In the genomic region with DNA sequence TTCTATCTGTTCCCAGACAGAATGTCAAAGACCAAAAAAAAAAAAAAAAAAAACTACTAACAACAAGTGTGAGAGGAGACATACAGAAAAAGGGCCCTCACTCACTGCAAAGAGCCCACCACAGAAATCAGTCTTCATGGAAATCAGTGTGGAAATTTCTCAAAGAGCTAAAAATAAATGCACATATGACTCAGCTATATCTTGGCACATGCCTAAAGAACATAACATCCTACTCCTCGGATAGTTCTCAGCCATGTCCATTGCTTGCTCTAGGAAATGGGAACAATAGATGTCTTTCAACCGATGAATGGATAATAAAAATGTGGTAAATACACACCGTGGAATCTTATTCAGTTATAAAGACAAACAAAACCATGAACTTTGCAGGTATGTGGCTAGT, we compare ENCODE assay signal across 25 mouse cellular contexts.
"Had no signal": no experiment of that assay in that cellular context is flagged by ENCODE, and none has a peak within 500 bp of the region (broad histone marks: within the 10 kb centered on the region; RNA-seq: fewer than 3 reads in every experiment).

No protein-coding gene starts in this region.

- H3K4me2 ChIP-seq: heart, embryonic 11.5 days; heart, embryonic 13.5 days; heart, embryonic 15.5 days; hindbrain, embryonic 12.5 days; hindbrain, embryonic 14.5 days; limb, embryonic 12.5 days; liver, embryonic 11.5 days; liver, embryonic 13.5 days; liver, embryonic 15.5 days had no signal

- H3K9ac ChIP-seq: heart, embryonic 13.5 days; heart, embryonic 15.5 days; hindbrain, embryonic 12.5 days; hindbrain, embryonic 14.5 days; limb, embryonic 12.5 days; liver, embryonic 13.5 days; liver, embryonic 15.5 days had no signal

- H3K36me3 ChIP-seq: heart, embryonic 13.5 days; heart, embryonic 15.5 days; hindbrain, embryonic 10.5 days; hindbrain, embryonic 12.5 days; limb, embryonic 10.5 days; limb, embryonic 12.5 days; liver, embryonic 13.5 days; liver, embryonic 15.5 days had no signal

- H3K4me1 ChIP-seq: heart, embryonic 13.5 days; heart, embryonic 15.5 days; limb, embryonic 12.5 days; liver, embryonic 13.5 days; liver, embryonic 15.5 days had no signal

- H3K27ac ChIP-seq: heart, embryonic 13.5 days; heart, embryonic 15.5 days; hindbrain, embryonic 10.5 days; hindbrain, embryonic 12.5 days; hindbrain, embryonic 14.5 days; layer of hippocampus, adult 2 months; left cerebral cortex, adult 2 months; limb, embryonic 10.5 days; limb, embryonic 12.5 days; liver, embryonic 13.5 days; liver, embryonic 15.5 days had no signal

- ATAC-seq: hindbrain, embryonic 16.5 days; inflammation-experienced regulatory T-cells, adult 6 months; intestine, postnatal 0 days had no signal

- DNase-seq: gastrocnemius, postnatal 14 days; heart, adult 18-20 months; heart, postnatal 4 days; kidney, adult 18-20 months; kidney, adult 8-10 months; kidney, postnatal 10 days; kidney, postnatal 25 days; kidney, postnatal 4 days; liver; liver, embryonic 13.5 days had no signal

- H3K4me3 ChIP-seq: heart, embryonic 13.5 days; heart, embryonic 15.5 days; hindbrain, embryonic 10.5 days; hindbrain, embryonic 12.5 days; layer of hippocampus, adult 2 months; left cerebral cortex, adult 2 months; limb, embryonic 10.5 days; limb, embryonic 12.5 days; liver, embryonic 13.5 days; liver, embryonic 15.5 days had no signal

- H3K9me3 ChIP-seq: heart, embryonic 13.5 days; heart, embryonic 15.5 days; hindbrain, embryonic 10.5 days; hindbrain, embryonic 12.5 days; limb, embryonic 10.5 days; limb, embryonic 12.5 days; liver, embryonic 13.5 days; liver, embryonic 15.5 days had no signal

- H3K27me3 ChIP-seq: heart, embryonic 13.5 days; heart, embryonic 15.5 days; hindbrain, embryonic 12.5 days; limb, embryonic 12.5 days; liver, embryonic 13.5 days; liver, embryonic 15.5 days had no signal
